Mouse (Mus musculus): ENCODE measurements around the gene Gria4.

DNA sequence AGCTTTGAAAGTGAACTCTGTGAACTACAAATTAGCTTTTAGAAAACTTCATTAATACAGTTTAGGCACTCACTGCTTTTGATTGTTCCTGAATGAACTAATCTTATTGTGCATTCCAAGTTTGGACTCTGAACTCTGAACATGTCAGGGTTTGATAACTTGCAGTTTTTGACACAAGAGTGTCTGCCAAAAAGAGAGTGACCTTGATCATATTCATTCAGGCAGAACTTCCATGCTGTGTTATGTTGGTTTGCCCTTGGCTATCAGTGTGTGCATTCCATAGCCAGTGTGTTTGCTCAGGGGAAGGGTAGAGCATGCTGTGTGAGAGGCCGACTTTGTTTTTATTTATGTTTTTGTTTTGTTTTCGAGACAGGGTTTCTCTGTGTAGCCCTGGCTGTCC is 325.2 kb downstream of the Gria4 start:
- TF ChIP-seq CTCF (IDR thresholded peaks at IDR 0.05; ENCODE audit: low read depth) (no peak), EP300 (optimal IDR thresholded peaks at IDR 0.05) (no peak)

All from stomach, postnatal 0 days (tissue).